Mouse (Mus musculus): ENCODE results near the gene Dhdh. TPM values are rescaled to one million over a fixed set of nuclear protein-coding genes. Genes with fewer than 3 reads are reported as not detected.

Dhdh gene
- polyA plus RNA-seq, 1 experiment from 2014 or later = 4.1 TPM

DNA sequence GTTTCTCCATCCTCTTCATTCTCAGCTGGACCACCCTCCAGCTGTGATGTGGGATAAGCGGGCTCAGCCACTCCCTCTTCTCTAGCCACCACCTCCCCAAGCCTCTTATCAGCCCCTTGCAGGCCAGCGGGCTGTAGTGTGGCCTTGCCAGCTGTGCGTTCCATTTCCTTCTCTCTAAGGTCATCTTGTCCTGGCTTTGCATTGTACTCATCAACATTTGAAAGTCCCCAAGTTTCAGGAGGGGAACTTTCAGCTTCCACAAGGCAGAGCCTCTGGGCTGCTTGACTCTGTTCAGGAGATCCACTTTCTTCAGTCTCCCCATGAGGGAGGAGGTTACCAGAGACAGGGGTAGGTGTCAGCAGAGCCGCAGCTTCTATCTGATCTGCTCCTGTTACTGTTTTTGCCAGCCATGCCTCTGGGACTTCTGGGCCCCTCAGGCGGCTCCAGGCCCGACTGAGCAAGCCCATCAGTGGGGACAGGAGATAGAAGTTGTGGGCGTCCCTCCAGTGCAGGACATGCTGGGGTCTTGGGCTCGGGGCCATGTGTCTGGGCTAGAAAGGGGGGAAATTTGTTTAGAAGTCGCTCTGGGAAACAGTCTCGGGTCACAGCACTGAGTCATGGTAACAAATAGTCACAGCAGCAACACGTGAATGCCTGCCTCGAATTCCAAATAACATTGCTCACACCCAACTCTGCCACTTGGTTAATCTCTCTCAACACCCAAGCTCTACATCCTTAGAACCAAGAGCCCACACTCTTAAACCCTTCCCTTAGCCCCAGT, 36.4 kb upstream of the Dhdh start:
- H3K27ac ChIP-seq (ENCODE audit: low read depth, low read length) = peak overlapping the region; percentile 39; the same call in 1 of the 2 replicates
- no peaks in the 10 kb centered on the region for H3K36me3 ChIP-seq (ENCODE audit: control insufficient read depth, insufficient read depth, low read length)
- H3K4me2 ChIP-seq (replicated peaks; ENCODE audit: low read depth, low read length) = peak overlapping the region; percentile 85
- no peaks in the 10 kb centered on the region for H3K27me3 ChIP-seq (ENCODE audit: control insufficient read depth, insufficient read depth, low read length)
- peak overlapping the region; percentile 74 for H3K4me3 ChIP-seq (ENCODE audit: low read depth, low read length)
- 31% methylated on average over 12 of the region's 12 CpGs for WGBS
- no peaks in the 10 kb centered on the region; the same call in 1 of the 2 replicates for H3K4me1 ChIP-seq (replicated peaks; ENCODE audit: control insufficient read depth, insufficient read depth, low read length)
- DNase-seq (ENCODE audit: low spot score) (peak; percentile 26), ATAC-seq (ENCODE audit: low FRiP score) (no peak)
- H3K9ac ChIP-seq (ENCODE audit: low read depth, low read length) = peak overlapping the region; percentile 79
- no peaks in the 10 kb centered on the region for H3K9me3 ChIP-seq (ENCODE audit: control insufficient read depth, low read length)

GRCm38 (mm10) chr7:45523678-45524170, 35.1 kb upstream of the Dhdh start:
- ATAC-seq (ENCODE audit: low FRiP score) (no peak), DNase-seq (ENCODE audit: low spot score) (no peak)
- Histone ChIP-seq H3K36me3 (ENCODE audit: control insufficient read depth, insufficient read depth, low read length) (no peaks in the 10 kb centered on the region), H3K27me3 (ENCODE audit: control insufficient read depth, insufficient read depth, low read length) (no peaks in the 10 kb centered on the region), H3K9ac (ENCODE audit: low read depth, low read length) (no peak overlapping the region), H3K9me3 (ENCODE audit: control insufficient read depth, low read length) (no peaks in the 10 kb centered on the region), H3K4me3 (ENCODE audit: low read depth, low read length) (0 out of 2 replicates have a peak overlapping the region, but pooled peaks have one; percentile 2), H3K4me2 (replicated peaks; ENCODE audit: low read depth, low read length) (no peak overlapping the region), H3K27ac (ENCODE audit: low read depth, low read length) (no peak overlapping the region), H3K4me1 (replicated peaks; ENCODE audit: control insufficient read depth, insufficient read depth, low read length) (no peaks in the 10 kb centered on the region; the same call in 1 of the 2 replicates)
- 89% methylated on average over 13 of the region's 13 CpGs for WGBS

DNA sequence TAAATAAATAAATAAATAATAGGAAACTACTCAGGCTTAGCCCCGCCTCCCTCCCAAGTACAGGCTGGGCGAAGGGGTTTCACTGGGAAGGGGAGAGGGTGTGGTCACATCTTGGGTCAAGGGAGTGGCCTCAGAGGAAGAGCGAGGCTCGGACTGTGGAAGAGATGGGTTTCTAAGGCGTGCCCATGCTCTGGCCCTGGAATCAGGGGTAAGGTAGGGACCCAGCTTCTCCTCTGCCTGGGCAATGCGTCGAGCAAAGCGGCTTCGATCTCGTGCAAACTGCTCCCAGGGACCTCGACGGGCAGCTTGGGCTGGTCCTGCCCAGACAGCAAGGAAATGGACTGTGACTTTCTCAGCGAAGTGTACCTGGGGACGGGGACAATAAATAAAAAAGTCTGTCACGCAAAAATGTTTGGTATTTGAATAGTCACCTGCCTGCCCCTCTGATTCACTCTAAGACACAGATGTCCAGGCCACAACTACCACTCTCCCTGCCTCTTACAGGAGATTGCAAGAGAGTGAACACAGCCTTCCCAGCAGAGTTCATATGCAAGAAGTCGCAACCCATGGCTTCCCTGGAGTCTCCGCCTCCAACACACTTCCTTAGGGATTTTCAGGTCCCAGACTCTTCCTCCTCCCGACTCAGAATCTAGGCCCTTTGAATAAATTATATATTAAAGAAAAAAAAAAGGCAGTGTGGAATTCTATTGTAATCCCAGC, 34.5 kb upstream of the Dhdh start:
- WGBS = 72% methylated on average over 18 of the region's 18 CpGs
- Histone ChIP-seq H3K27me3 (ENCODE audit: control insufficient read depth, insufficient read depth, low read length) (no peaks in the 10 kb centered on the region), H3K36me3 (ENCODE audit: control insufficient read depth, insufficient read depth, low read length) (no peaks in the 10 kb centered on the region), H3K27ac (ENCODE audit: low read depth, low read length) (no peak overlapping the region), H3K4me3 (ENCODE audit: low read depth, low read length) (no peak overlapping the region), H3K9me3 (ENCODE audit: control insufficient read depth, low read length) (no peaks in the 10 kb centered on the region), H3K9ac (ENCODE audit: low read depth, low read length) (no peak overlapping the region), H3K4me1 (replicated peaks; ENCODE audit: control insufficient read depth, insufficient read depth, low read length) (no peaks in the 10 kb centered on the region; the same call in 1 of the 2 replicates), H3K4me2 (replicated peaks; ENCODE audit: low read depth, low read length) (no peak overlapping the region)
- ATAC-seq (ENCODE audit: low FRiP score) (no peak), DNase-seq (ENCODE audit: low spot score) (no peak)

GRCm38 (mm10) chr7:45522194-45522752, 33.7 kb upstream of the Dhdh start:
- no peaks in the 10 kb centered on the region for H3K27me3 ChIP-seq (ENCODE audit: control insufficient read depth, insufficient read depth, low read length)
- H3K4me3 ChIP-seq (ENCODE audit: low read depth, low read length) = peak overlapping the region; percentile 44
- H3K9me3 ChIP-seq (ENCODE audit: control insufficient read depth, low read length) = no peaks in the 10 kb centered on the region
- H3K9ac ChIP-seq (ENCODE audit: low read depth, low read length) = peak overlapping the region; percentile 60
- DNase-seq (ENCODE audit: low spot score) (no peak), ATAC-seq (ENCODE audit: low FRiP score) (no peak)
- no peaks in the 10 kb centered on the region for H3K36me3 ChIP-seq (ENCODE audit: control insufficient read depth, insufficient read depth, low read length)
- no peaks in the 10 kb centered on the region; the same call in 1 of the 2 replicates for H3K4me1 ChIP-seq (replicated peaks; ENCODE audit: control insufficient read depth, insufficient read depth, low read length)
- no peak overlapping the region for H3K27ac ChIP-seq (ENCODE audit: low read depth, low read length)
- 61% methylated on average over 16 of the region's 16 CpGs for WGBS
- peak overlapping the region; percentile 41; the same call in 1 of the 2 replicates for H3K4me2 ChIP-seq (replicated peaks; ENCODE audit: low read depth, low read length)

GRCm38 (mm10) chr7:45521728-45522184, 33.2 kb upstream of the Dhdh start:
- Histone ChIP-seq H3K4me2 (replicated peaks; ENCODE audit: low read depth, low read length) (peak overlapping the region; percentile 41; the same call in 1 of the 2 replicates), H3K27me3 (ENCODE audit: control insufficient read depth, insufficient read depth, low read length) (no peaks in the 10 kb centered on the region), H3K9ac (ENCODE audit: low read depth, low read length) (peak overlapping the region; percentile 60), H3K27ac (ENCODE audit: low read depth, low read length) (peak overlapping the region; percentile 54), H3K4me1 (replicated peaks; ENCODE audit: control insufficient read depth, insufficient read depth, low read length) (no peaks in the 10 kb centered on the region; the same call in 1 of the 2 replicates), H3K9me3 (ENCODE audit: control insufficient read depth, low read length) (no peaks in the 10 kb centered on the region), H3K36me3 (ENCODE audit: control insufficient read depth, insufficient read depth, low read length) (no peaks in the 10 kb centered on the region), H3K4me3 (ENCODE audit: low read depth, low read length) (peak overlapping the region; percentile 44)
- DNase-seq (ENCODE audit: low spot score) = peak; percentile 92
- WGBS = under 1% methylated on average over 28 of the region's 28 CpGs
- ATAC-seq (ENCODE audit: low FRiP score) = peak; percentile 73

- ATAC-seq (ENCODE audit: low FRiP score) = no peak
- 95% methylated on average over 7 of the region's 7 CpGs for WGBS
- Histone ChIP-seq H3K36me3 (ENCODE audit: control insufficient read depth, insufficient read depth, low read length) (no peaks in the 10 kb centered on the region), H3K27ac (ENCODE audit: low read depth, low read length) (no peak overlapping the region), H3K9me3 (ENCODE audit: control insufficient read depth, low read length) (no peaks in the 10 kb centered on the region), H3K9ac (ENCODE audit: low read depth, low read length) (no peak overlapping the region), H3K4me3 (ENCODE audit: low read depth, low read length) (no peak overlapping the region), H3K4me1 (replicated peaks; ENCODE audit: control insufficient read depth, insufficient read depth, low read length) (no peaks in the 10 kb centered on the region; the same call in 1 of the 2 replicates), H3K4me2 (replicated peaks; ENCODE audit: low read depth, low read length) (no peak overlapping the region), H3K27me3 (ENCODE audit: control insufficient read depth, insufficient read depth, low read length) (no peaks in the 10 kb centered on the region)
- DNase-seq (ENCODE audit: low spot score) = no peak
Observed at GRCm38 (mm10) chr7:45520605-45521004, 32.0 kb upstream of the Dhdh start.

- no peaks in the 10 kb centered on the region for H3K27me3 ChIP-seq (ENCODE audit: control insufficient read depth, insufficient read depth, low read length)
- 79% methylated on average over 8 of the region's 8 CpGs for WGBS
- H3K9ac ChIP-seq (ENCODE audit: low read depth, low read length) = no peak overlapping the region
- H3K27ac ChIP-seq (ENCODE audit: low read depth, low read length) = no peak overlapping the region
- no peak overlapping the region for H3K4me2 ChIP-seq (replicated peaks; ENCODE audit: low read depth, low read length)
- no peaks in the 10 kb centered on the region for H3K36me3 ChIP-seq (ENCODE audit: control insufficient read depth, insufficient read depth, low read length)
- no peaks in the 10 kb centered on the region for H3K4me1 ChIP-seq (replicated peaks; ENCODE audit: control insufficient read depth, insufficient read depth, low read length)
- ATAC-seq (ENCODE audit: low FRiP score) (no peak), DNase-seq (ENCODE audit: low spot score) (no peak)
- H3K4me3 ChIP-seq (ENCODE audit: low read depth, low read length) = no peak overlapping the region
- H3K9me3 ChIP-seq (ENCODE audit: control insufficient read depth, low read length) = no peaks in the 10 kb centered on the region
Observed at GRCm38 (mm10) chr7:45519345-45520120, 30.9 kb upstream of the Dhdh start.

- Histone ChIP-seq H3K36me3 (ENCODE audit: control insufficient read depth, insufficient read depth, low read length) (no peaks in the 10 kb centered on the region), H3K9me3 (ENCODE audit: control insufficient read depth, low read length) (no peaks in the 10 kb centered on the region), H3K4me2 (replicated peaks; ENCODE audit: low read depth, low read length) (no peak overlapping the region), H3K4me1 (replicated peaks; ENCODE audit: control insufficient read depth, insufficient read depth, low read length) (no peaks in the 10 kb centered on the region), H3K9ac (ENCODE audit: low read depth, low read length) (no peak overlapping the region), H3K4me3 (ENCODE audit: low read depth, low read length) (no peak overlapping the region), H3K27me3 (ENCODE audit: control insufficient read depth, insufficient read depth, low read length) (no peaks in the 10 kb centered on the region), H3K27ac (ENCODE audit: low read depth, low read length) (no peak overlapping the region)
- WGBS = 88% methylated on average over 16 of the region's 16 CpGs
- no peak for ATAC-seq (ENCODE audit: low FRiP score)
- DNase-seq (ENCODE audit: low spot score) = no peak
Observed at GRCm38 (mm10) chr7:45518618-45519017, 30.0 kb upstream of the Dhdh start.
